Mouse (Mus musculus) C2C12 (cell line): ENCODE results near the gene Tmem255b.

ENCODE experiments used
- CTCF ChIP-seq: IDR thresholded peaks from one replicate; pipeline ENCODE4 v1.5.1; 2011; ENCODE audit not compliant: control insufficient read depth, insufficient read depth, insufficient read length
- MAX ChIP-seq: IDR thresholded peaks from one replicate; pipeline ENCODE4 v1.6.1; 2011; ENCODE audit warnings: mild to moderate bottlenecking, control low read depth

DNA sequence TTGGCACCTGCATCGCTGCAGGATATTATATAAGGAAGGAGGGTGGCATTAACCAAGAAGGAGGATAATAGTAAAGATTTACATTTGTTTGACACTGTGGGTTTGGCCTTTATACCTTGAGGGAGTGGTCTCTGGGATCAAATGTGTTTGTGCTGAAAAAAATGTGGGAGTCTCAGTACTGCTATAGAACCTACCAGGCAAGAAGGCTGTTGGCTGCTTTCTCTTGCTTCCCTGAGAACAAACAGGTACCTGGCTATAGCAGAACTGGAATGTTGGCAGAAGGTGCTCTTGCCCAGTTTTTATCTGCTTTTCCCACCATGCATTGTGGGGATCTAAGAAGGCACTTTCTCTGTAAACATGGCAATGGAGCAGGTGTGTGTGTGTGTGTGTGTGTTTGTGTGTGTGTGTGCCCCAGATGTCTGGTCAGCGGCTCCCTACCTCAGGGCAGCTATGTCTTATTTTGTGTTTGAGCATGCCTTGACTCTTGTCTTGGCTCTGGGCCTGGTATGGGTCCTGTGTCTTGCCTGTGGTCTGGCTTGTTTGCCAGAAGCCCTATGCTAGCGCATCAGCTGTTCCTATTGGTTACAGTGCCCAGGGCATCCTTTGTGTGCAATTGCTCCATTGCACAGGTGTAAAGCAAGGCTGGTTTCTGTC is 72.4 kb downstream of the Tmem255b start:
- TF ChIP-seq CTCF = no peak
- TF ChIP-seq MAX = no peak
